7 mouse cellular contexts compared by ENCODE assay signal in genomic region chr2:59230656-59231055, GRCm38 (mm10).
DNase-seq lines count a peak whose midpoint lies in the region; ATAC-seq lines count a peak whose summit lies in the region.

No protein-coding gene starts in this region.

- peak; percentile 62 for DNase-seq in kidney, postnatal 14 days
- no peak for DNase-seq in frontal cortex, adult 2 months (ENCODE audit: extremely low spot score in 1 of 2, low spot score in 1 of 2)
- no peak for DNase-seq in right cerebral cortex, postnatal 4 days
- DNase-seq in layer of hippocampus, adult 9-10 months (ENCODE audit: low spot score), result no peak

- H3K4me3 ChIP-seq in midbrain, embryonic 13.5 days (replicated peaks), result no peak overlapping the region
- H3K4me3 ChIP-seq in midbrain, embryonic 16.5 days (ENCODE audit: low read depth, low read length), result no peak overlapping the region
- H3K4me3 ChIP-seq in forebrain, embryonic 13.5 days, result no peak overlapping the region

- peak; percentile 58; the same call in 1 of the 2 replicates for ATAC-seq in midbrain, embryonic 13.5 days
- ATAC-seq in midbrain, embryonic 16.5 days, result no peak
- ATAC-seq in forebrain, embryonic 13.5 days, result peak; percentile 56; the same call in 1 of the 2 replicates

- no peak overlapping the region for H3K27ac ChIP-seq in midbrain, embryonic 13.5 days
- no peak overlapping the region for H3K27ac ChIP-seq in midbrain, embryonic 16.5 days (ENCODE audit: low read length)
- no peak overlapping the region for H3K27ac ChIP-seq in forebrain, embryonic 13.5 days

- no peaks in the 10 kb centered on the region for H3K9me3 ChIP-seq in midbrain, embryonic 13.5 days
- no peaks in the 10 kb centered on the region for H3K9me3 ChIP-seq in midbrain, embryonic 16.5 days (replicated peaks; ENCODE audit: control insufficient read depth, low read length, poor library complexity, severe bottlenecking)
- H3K9me3 ChIP-seq in forebrain, embryonic 13.5 days (replicated peaks), result no peaks in the 10 kb centered on the region

- 0 out of 2 replicates have a peak, but pooled peaks cover 4% of the 10 kb centered on the region for H3K4me1 ChIP-seq in midbrain, embryonic 13.5 days (replicated peaks)
- H3K4me1 ChIP-seq in midbrain, embryonic 16.5 days (ENCODE audit: control insufficient read depth, insufficient read depth, low read length), result no peaks in the 10 kb centered on the region
- H3K4me1 ChIP-seq in forebrain, embryonic 13.5 days, result peaks cover 7% of the 10 kb centered on the region; the same call in 1 of the 2 replicates

- H3K4me2 ChIP-seq in midbrain, embryonic 13.5 days (replicated peaks), result no peak overlapping the region
- H3K4me2 ChIP-seq in midbrain, embryonic 16.5 days (ENCODE audit: low read length), result no peak overlapping the region
- no peak overlapping the region for H3K4me2 ChIP-seq in forebrain, embryonic 13.5 days

- H3K27me3 ChIP-seq in midbrain, embryonic 13.5 days, result no peaks in the 10 kb centered on the region
- H3K27me3 ChIP-seq in midbrain, embryonic 16.5 days (ENCODE audit: control insufficient read depth, insufficient read depth, low read depth, low read length), result no peaks in the 10 kb centered on the region
- H3K27me3 ChIP-seq in forebrain, embryonic 13.5 days, result no peaks in the 10 kb centered on the region

- H3K36me3 ChIP-seq in midbrain, embryonic 13.5 days, result no peaks in the 10 kb centered on the region
- H3K36me3 ChIP-seq in midbrain, embryonic 16.5 days (ENCODE audit: control insufficient read depth, insufficient read depth, low read length), result no peaks in the 10 kb centered on the region
- 0 out of 2 replicates have a peak, but pooled peaks cover 6% of the 10 kb centered on the region for H3K36me3 ChIP-seq in forebrain, embryonic 13.5 days (ENCODE audit: poor library complexity, severe bottlenecking)

- H3K9ac ChIP-seq in midbrain, embryonic 13.5 days (replicated peaks), result no peak overlapping the region
- H3K9ac ChIP-seq in midbrain, embryonic 16.5 days (ENCODE audit: low read depth, low read length), result no peak overlapping the region
- H3K9ac ChIP-seq in forebrain, embryonic 13.5 days, result no peak overlapping the region

- WGBS in midbrain, embryonic 13.5 days, result 29% methylated on average over 9 of the region's 9 CpGs
- 27% methylated on average over 9 of the region's 9 CpGs for WGBS in midbrain, embryonic 16.5 days
- 27% methylated on average over 9 of the region's 9 CpGs for WGBS in forebrain, embryonic 13.5 days
